Mouse (Mus musculus): Measurements from ENCODE around the gene Zfp512b.

- TF ChIP-seq CTCF (IDR thresholded peaks at IDR 0.05; ENCODE audit: extremely low read depth, insufficient read length, insufficient replicate concordance, low read depth, low read length) (no peak), POLR2A (IDR thresholded peaks at IDR 0.05; ENCODE audit: low read depth, low read length) (no peak)
Observed at GRCm38 (mm10) chr2:181597378-181598061, 4.9 kb upstream of the Zfp512b start.
